Mouse (Mus musculus): ENCODE data around the gene Baiap2. TPM values are rescaled to one million over a fixed set of nuclear protein-coding genes. Genes with fewer than 3 reads are reported as not detected.

The Baiap2 gene
- polyA plus RNA-seq, 1 experiment from 2014 or later = 31.7 TPM

DNA sequence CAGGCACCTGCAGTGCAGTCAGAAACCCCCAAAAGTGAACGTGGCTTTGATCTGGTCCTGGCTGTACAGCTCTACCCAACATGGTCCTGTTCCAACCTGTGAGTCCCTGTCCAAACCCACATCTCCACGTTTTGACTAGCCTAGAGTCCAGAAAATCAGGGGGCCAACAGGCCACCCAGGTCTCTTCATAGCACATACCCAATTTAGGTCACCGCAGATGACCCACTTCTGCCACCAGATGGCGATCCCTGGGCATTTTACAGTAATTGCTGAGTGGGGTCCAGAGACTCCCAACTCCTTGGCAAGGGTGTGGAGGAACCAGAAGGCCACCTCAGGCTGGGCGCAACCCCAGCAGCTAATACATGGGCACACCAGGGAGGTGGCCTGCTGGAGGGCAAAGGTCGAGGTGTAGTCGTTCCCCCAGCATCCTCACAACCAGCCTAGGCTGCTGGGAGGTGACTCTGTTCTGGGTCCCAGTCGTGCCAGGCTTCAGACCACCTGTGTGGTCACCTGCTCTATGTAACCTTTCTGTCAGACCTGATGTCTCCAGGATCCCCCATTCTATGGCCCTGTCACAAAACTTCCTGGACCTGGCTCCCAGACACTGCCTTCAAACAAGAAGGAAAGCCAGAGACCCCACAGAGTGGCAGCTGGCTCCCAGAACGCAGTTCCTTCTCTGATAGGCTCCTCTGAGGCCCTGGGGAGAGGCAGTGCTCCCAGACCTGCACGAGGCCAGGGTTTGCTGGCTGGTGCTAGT is 87.8 kb downstream of the Baiap2 start:
- H3K4me3 ChIP-seq (ENCODE audit: low read length) = no peak overlapping the region
- H3K4me1 ChIP-seq (replicated peaks; ENCODE audit: control insufficient read depth, insufficient read depth, low read length) = peaks cover 5% of the 10 kb centered on the region; the same call in 1 of the 2 replicates
- H3K27me3 ChIP-seq (ENCODE audit: control insufficient read depth, insufficient read depth, low read depth, low read length) = no peaks in the 10 kb centered on the region
- H3K36me3 ChIP-seq (ENCODE audit: control insufficient read depth, insufficient read depth, low read length) = no peaks in the 10 kb centered on the region
- no peak overlapping the region for H3K9ac ChIP-seq (ENCODE audit: low read length)
- no peaks in the 10 kb centered on the region for H3K9me3 ChIP-seq (ENCODE audit: control insufficient read depth, low read length)
- no peak overlapping the region for H3K4me2 ChIP-seq (ENCODE audit: low read depth, low read length)
- H3K27ac ChIP-seq (ENCODE audit: low read length) = no peak overlapping the region
- WGBS = 28% methylated on average over 10 of the region's 10 CpGs
- ATAC-seq (ENCODE audit: low read depth) = peak; percentile 52

DNA sequence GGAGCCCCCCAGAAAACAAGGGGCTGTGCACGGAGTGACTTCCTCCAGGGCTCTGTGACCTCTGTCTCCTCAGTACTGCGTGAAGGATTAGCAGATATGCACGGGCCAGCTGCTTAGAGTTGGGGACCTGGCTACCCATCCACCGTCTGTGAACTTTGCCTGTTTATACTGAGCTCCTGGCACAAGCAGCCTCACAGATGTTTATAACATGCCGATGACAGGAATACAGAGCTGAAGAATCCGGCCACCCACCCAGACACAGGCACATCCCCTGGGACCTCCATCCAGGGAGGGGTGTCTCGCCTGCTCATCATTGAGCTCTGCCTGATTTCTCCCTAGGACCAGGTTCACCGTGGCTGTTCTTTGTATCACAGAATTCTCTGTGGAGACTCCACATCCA is 89.5 kb downstream of the Baiap2 start:
- ATAC-seq (ENCODE audit: low read depth) = no peak
- H3K27me3 ChIP-seq (ENCODE audit: control insufficient read depth, insufficient read depth, low read depth, low read length) = no peaks in the 10 kb centered on the region
- H3K36me3 ChIP-seq (ENCODE audit: control insufficient read depth, insufficient read depth, low read length) = no peaks in the 10 kb centered on the region
- WGBS = 33% methylated on average over 8 of the region's 8 CpGs
- H3K4me3 ChIP-seq (ENCODE audit: low read length) = no peak overlapping the region
- H3K4me2 ChIP-seq (ENCODE audit: low read depth, low read length) = no peak overlapping the region
- H3K9ac ChIP-seq (ENCODE audit: low read length) = no peak overlapping the region
- 0 out of 2 replicates have a peak overlapping the region, but pooled peaks have one; percentile 16 for H3K27ac ChIP-seq (ENCODE audit: low read length)
- peaks cover 5% of the 10 kb centered on the region; the same call in 1 of the 2 replicates for H3K4me1 ChIP-seq (replicated peaks; ENCODE audit: control insufficient read depth, insufficient read depth, low read length)
- H3K9me3 ChIP-seq (ENCODE audit: control insufficient read depth, low read length) = no peaks in the 10 kb centered on the region

DNA sequence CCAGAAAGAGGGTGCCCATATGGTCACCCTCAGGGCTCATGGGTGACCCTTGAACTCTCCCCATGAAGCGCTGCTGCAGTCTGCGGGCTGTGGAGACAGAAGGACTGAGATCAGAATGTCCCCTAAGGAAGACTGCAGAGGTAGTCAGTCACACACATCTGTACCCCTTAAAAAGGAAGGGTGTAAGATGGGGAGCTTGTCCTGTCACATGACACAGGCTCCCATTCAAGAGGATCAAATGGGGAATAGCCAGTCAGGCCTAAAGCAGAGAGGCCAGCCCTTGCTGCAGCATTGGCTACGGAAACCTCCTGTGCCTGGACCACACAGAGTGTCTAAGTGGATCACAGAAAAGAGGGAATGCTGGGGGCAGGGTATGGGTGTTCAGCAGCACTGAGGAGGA is 90.9 kb downstream of the Baiap2 start:
- Histone ChIP-seq H3K9ac (ENCODE audit: low read length) (no peak overlapping the region), H3K4me2 (ENCODE audit: low read depth, low read length) (no peak overlapping the region), H3K27me3 (ENCODE audit: control insufficient read depth, insufficient read depth, low read depth, low read length) (no peaks in the 10 kb centered on the region), H3K4me1 (replicated peaks; ENCODE audit: control insufficient read depth, insufficient read depth, low read length) (peaks cover 5% of the 10 kb centered on the region; the same call in 1 of the 2 replicates), H3K36me3 (ENCODE audit: control insufficient read depth, insufficient read depth, low read length) (no peaks in the 10 kb centered on the region), H3K9me3 (ENCODE audit: control insufficient read depth, low read length) (no peaks in the 10 kb centered on the region), H3K4me3 (ENCODE audit: low read length) (no peak overlapping the region), H3K27ac (ENCODE audit: low read length) (no peak overlapping the region)
- ATAC-seq (ENCODE audit: low read depth) = 0 out of 2 replicates have a peak, but pooled peaks have one; percentile 10
- 64% methylated on average over 3 of the region's 3 CpGs for WGBS

DNA sequence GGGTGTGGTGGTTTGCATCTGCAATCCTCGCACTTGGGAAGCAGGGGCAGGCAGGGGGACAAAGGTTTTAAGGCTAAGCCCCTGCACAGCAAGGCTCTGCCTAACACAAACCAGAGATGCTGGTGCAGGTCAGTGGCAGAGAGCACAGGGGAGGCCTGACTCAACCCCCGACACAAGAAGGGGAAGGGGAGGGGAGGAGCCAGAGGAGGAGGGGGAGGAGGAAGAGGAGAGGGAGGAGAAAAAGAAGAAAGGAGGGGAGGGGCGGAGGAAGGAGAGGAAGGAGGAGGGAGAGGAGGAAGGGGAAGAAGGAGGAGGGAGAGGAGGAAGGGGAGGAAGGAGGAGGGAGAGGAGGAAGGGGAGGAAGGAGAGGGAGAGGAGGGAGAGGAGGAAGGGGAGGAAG is 91.7 kb downstream of the Baiap2 start:
- Histone ChIP-seq H3K27me3 (ENCODE audit: control insufficient read depth, insufficient read depth, low read depth, low read length) (no peaks in the 10 kb centered on the region), H3K9me3 (ENCODE audit: control insufficient read depth, low read length) (no peaks in the 10 kb centered on the region), H3K4me1 (replicated peaks; ENCODE audit: control insufficient read depth, insufficient read depth, low read length) (peaks cover 8% of the 10 kb centered on the region; the same call in 1 of the 2 replicates), H3K36me3 (ENCODE audit: control insufficient read depth, insufficient read depth, low read length) (no peaks in the 10 kb centered on the region), H3K4me3 (ENCODE audit: low read length) (no peak overlapping the region), H3K4me2 (ENCODE audit: low read depth, low read length) (no peak overlapping the region), H3K27ac (ENCODE audit: low read length) (no peak overlapping the region), H3K9ac (ENCODE audit: low read length) (no peak overlapping the region)
- 32% methylated on average over 3 of the region's 3 CpGs for WGBS
- ATAC-seq (ENCODE audit: low read depth) = no peak

GRCm38 (mm10) chr11:120034762-120035161 is 92.2 kb downstream of the Baiap2 start:
- H3K36me3 ChIP-seq (ENCODE audit: control insufficient read depth, insufficient read depth, low read length) = no peaks in the 10 kb centered on the region
- no peaks in the 10 kb centered on the region for H3K27me3 ChIP-seq (ENCODE audit: control insufficient read depth, insufficient read depth, low read depth, low read length)
- no peak for ATAC-seq (ENCODE audit: low read depth)
- H3K9me3 ChIP-seq (ENCODE audit: control insufficient read depth, low read length) = no peaks in the 10 kb centered on the region
- H3K27ac ChIP-seq (ENCODE audit: low read length) = no peak overlapping the region
- no peak overlapping the region for H3K4me3 ChIP-seq (ENCODE audit: low read length)
- H3K4me1 ChIP-seq (replicated peaks; ENCODE audit: control insufficient read depth, insufficient read depth, low read length) = peaks cover 12% of the 10 kb centered on the region
- H3K4me2 ChIP-seq (ENCODE audit: low read depth, low read length) = no peak overlapping the region
- 59% methylated on average over 5 of the region's 5 CpGs for WGBS
- no peak overlapping the region for H3K9ac ChIP-seq (ENCODE audit: low read length)

DNA sequence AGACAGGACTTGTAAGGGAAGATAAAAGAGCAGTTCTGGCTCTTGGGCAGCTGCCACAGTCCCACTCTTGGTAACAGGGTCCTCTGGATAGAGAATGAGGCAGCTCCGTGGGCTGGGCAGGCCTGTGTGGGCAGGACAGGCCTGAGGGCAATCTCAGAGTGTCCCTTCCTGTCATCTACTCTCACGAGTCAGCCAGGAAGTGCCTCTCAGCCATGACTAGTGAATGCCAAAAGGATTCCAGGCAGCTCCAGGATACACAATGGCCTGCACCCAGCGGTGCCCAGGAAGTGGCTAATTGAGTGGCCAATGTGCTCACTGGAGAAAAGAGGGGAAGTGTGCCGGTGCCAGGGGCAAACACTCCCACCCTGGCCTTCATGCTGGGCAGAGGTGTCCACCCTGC is 97.0 kb downstream of the Baiap2 start:
- 18% methylated on average over 4 of the region's 4 CpGs for WGBS
- ATAC-seq (ENCODE audit: low read depth) = peak; percentile 35

DNA sequence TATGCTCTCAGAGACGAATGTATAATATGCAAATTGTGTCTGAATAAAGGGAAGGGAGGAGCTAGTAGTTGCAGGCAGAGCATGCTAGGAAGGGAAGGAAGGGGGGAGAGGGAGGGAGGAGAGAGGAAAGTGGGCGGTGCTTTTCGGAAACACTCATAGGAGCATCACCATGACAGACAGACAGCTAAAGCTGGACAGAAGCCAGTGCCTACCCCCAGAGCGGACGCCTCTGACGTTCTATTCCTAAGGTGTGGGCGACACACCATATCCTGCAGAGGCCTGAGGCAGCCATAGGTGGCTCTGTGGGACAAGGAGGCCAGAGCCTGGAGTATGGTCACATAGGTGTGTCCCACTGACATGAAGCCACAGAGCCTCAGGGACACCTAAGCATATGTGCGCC is 97.9 kb downstream of the Baiap2 start:
- peak overlapping the region; percentile 86 for H3K27ac ChIP-seq (ENCODE audit: low read length)
- no peaks in the 10 kb centered on the region for H3K27me3 ChIP-seq (ENCODE audit: control insufficient read depth, insufficient read depth, low read depth, low read length)
- H3K4me2 ChIP-seq (ENCODE audit: low read depth, low read length) = no peak overlapping the region
- peaks cover 36% of the 10 kb centered on the region for H3K4me1 ChIP-seq (replicated peaks; ENCODE audit: control insufficient read depth, insufficient read depth, low read length)
- H3K36me3 ChIP-seq (ENCODE audit: control insufficient read depth, insufficient read depth, low read length) = no peaks in the 10 kb centered on the region
- no peaks in the 10 kb centered on the region for H3K9me3 ChIP-seq (ENCODE audit: control insufficient read depth, low read length)
- no peak overlapping the region for H3K4me3 ChIP-seq (ENCODE audit: low read length)
- WGBS = 46% methylated on average over 8 of the region's 8 CpGs
- no peak overlapping the region for H3K9ac ChIP-seq (ENCODE audit: low read length)
- peak; percentile 26; the same call in 1 of the 2 replicates for ATAC-seq (ENCODE audit: low read depth)

More for the DNA sequence above, 97.0 kb downstream of the Baiap2 start:
- Histone ChIP-seq H3K4me3 (ENCODE audit: low read length) (no peak overlapping the region), H3K9me3 (ENCODE audit: control insufficient read depth, low read length) (no peaks in the 10 kb centered on the region), H3K4me1 (replicated peaks; ENCODE audit: control insufficient read depth, insufficient read depth, low read length) (peaks cover 36% of the 10 kb centered on the region), H3K9ac (ENCODE audit: low read length) (peak overlapping the region; percentile 3), H3K27ac (ENCODE audit: low read length) (peak overlapping the region; percentile 86), H3K36me3 (ENCODE audit: control insufficient read depth, insufficient read depth, low read length) (no peaks in the 10 kb centered on the region), H3K4me2 (ENCODE audit: low read depth, low read length) (no peak overlapping the region), H3K27me3 (ENCODE audit: control insufficient read depth, insufficient read depth, low read depth, low read length) (no peaks in the 10 kb centered on the region)

- Histone ChIP-seq H3K9me3 (ENCODE audit: control insufficient read depth, low read length) (no peaks in the 10 kb centered on the region), H3K27ac (ENCODE audit: low read length) (peak overlapping the region; percentile 89), H3K4me2 (ENCODE audit: low read depth, low read length) (peak overlapping the region; percentile 20; the same call in 1 of the 2 replicates), H3K9ac (ENCODE audit: low read length) (peak overlapping the region; percentile 28; the same call in 1 of the 2 replicates), H3K36me3 (ENCODE audit: control insufficient read depth, insufficient read depth, low read length) (no peaks in the 10 kb centered on the region), H3K4me1 (replicated peaks; ENCODE audit: control insufficient read depth, insufficient read depth, low read length) (peaks cover 40% of the 10 kb centered on the region), H3K27me3 (ENCODE audit: control insufficient read depth, insufficient read depth, low read depth, low read length) (peaks cover 5% of the 10 kb centered on the region), H3K4me3 (ENCODE audit: low read length) (no peak overlapping the region)
- whole genome bisulfite sequencing = 50% methylated on average over 13 of the region's 13 CpGs
- ATAC-seq (ENCODE audit: low read depth) = peak; percentile 78
Observed at GRCm38 (mm10) chr11:120041191-120042123, 98.9 kb downstream of the Baiap2 start.

All from lung, embryonic 16.5 days (tissue).